ENCODE assay signal across 28 mouse cellular contexts in genomic region chr19:21030971-21031370, GRCm38 (mm10).
DNase-seq lines count a peak whose midpoint lies in the region; ATAC-seq and TF ChIP-seq lines count a peak whose summit lies in the region.
"Had no signal": no experiment of that assay in that cellular context is flagged by ENCODE, and none has a peak within 500 bp of the region (broad histone marks: within the 10 kb centered on the region; RNA-seq: fewer than 3 reads in every experiment).

No protein-coding gene starts in this region.

- no peak for TF ChIP-seq EP300 in liver, postnatal 0 days (IDR thresholded peaks at IDR 0.05; ENCODE audit: low read depth)

- DNase-seq in gastrocnemius, adult 2 months, result no peak
- no peak for DNase-seq in gastrocnemius, postnatal 14 days
- no peak for DNase-seq in liver, postnatal 0 days
- no peak for DNase-seq in liver, embryonic 11.5 days (ENCODE audit: low spot score)
- peak; percentile 16 for DNase-seq in adipocyte (ENCODE audit: low spot score)
- no peak for DNase-seq in spleen, postnatal 4 days (ENCODE audit: low spot score in 2 of 2)
- DNase-seq: adrenal gland, adult 2 months; adrenal gland, postnatal 10 days; adrenal gland, postnatal 25 days; B cell, adult 2 months; cerebellum, adult 11 months; cerebellum, adult 18-20 months; cerebellum, adult 8-10 months; cerebellum, adult 9-11 months; cerebellum, postnatal 14 days; cerebellum, postnatal 36 days; embryo, embryonic 11 days had no signal

- no peaks in the 10 kb centered on the region for H3K79me2 ChIP-seq in macrophage (ENCODE audit: inconsistent target)

- WGBS in liver, postnatal 0 days (ENCODE audit: insufficient replicate concordance), result 75% methylated on average over 5 of the region's 5 CpGs
- WGBS in liver, embryonic 11.5 days, result 82% methylated on average over 5 of the region's 5 CpGs
- 91% methylated on average over 5 of the region's 5 CpGs for WGBS in macrophage (ENCODE audit: missing documents)

- H3K27me3 ChIP-seq in liver, postnatal 0 days (ENCODE audit: insufficient read depth, low read length), result no peaks in the 10 kb centered on the region
- H3K27me3 ChIP-seq in liver, embryonic 11.5 days (replicated peaks; ENCODE audit: control insufficient read depth, insufficient read depth, low read length), result no peaks in the 10 kb centered on the region
- H3K27me3 ChIP-seq: CH12.LX; embryonic facial prominence, embryonic 13.5 days; embryonic facial prominence, embryonic 15.5 days; forebrain, embryonic 13.5 days; forebrain, embryonic 15.5 days; Patski had no signal

- no peak for TF ChIP-seq CTCF in gastrocnemius, adult 2 months (IDR thresholded peaks at IDR 0.05)
- no peak for TF ChIP-seq CTCF in liver, postnatal 0 days (IDR thresholded peaks at IDR 0.05; ENCODE audit: low read depth)

- H3K36me3 ChIP-seq in liver, postnatal 0 days (replicated peaks; ENCODE audit: insufficient read depth, low read length), result no peaks in the 10 kb centered on the region
- H3K36me3 ChIP-seq in liver, embryonic 11.5 days (ENCODE audit: control insufficient read depth, insufficient read depth, low read length), result no peaks in the 10 kb centered on the region
- H3K36me3 ChIP-seq in macrophage (ENCODE audit: inconsistent target), result no peaks in the 10 kb centered on the region
- H3K36me3 ChIP-seq: embryonic facial prominence, embryonic 13.5 days; embryonic facial prominence, embryonic 15.5 days; forebrain, embryonic 15.5 days; G1E had no signal

- no peak overlapping the region for H3K4me2 ChIP-seq in liver, postnatal 0 days (ENCODE audit: low read depth, low read length)
- H3K4me2 ChIP-seq in liver, embryonic 11.5 days, result no peak overlapping the region
- H3K4me2 ChIP-seq: embryonic facial prominence, embryonic 13.5 days; embryonic facial prominence, embryonic 15.5 days; forebrain, embryonic 13.5 days; forebrain, embryonic 15.5 days had no signal

- no peak overlapping the region for H3K4me3 ChIP-seq in gastrocnemius, adult 2 months
- no peak overlapping the region for H3K4me3 ChIP-seq in liver, postnatal 0 days (ENCODE audit: low read depth, low read length)
- no peak overlapping the region for H3K4me3 ChIP-seq in liver, embryonic 11.5 days (ENCODE audit: low read depth, low read length)
- H3K4me3 ChIP-seq in macrophage (ENCODE audit: inconsistent target), result no peak overlapping the region
- H3K4me3 ChIP-seq: embryonic facial prominence, embryonic 13.5 days; embryonic facial prominence, embryonic 15.5 days; erythroblast, embryonic 14.5 days; forebrain, embryonic 13.5 days; forebrain, embryonic 15.5 days had no signal

- no peak overlapping the region for H3K9ac ChIP-seq in liver, postnatal 0 days (replicated peaks)
- no peak overlapping the region for H3K9ac ChIP-seq in liver, embryonic 11.5 days (ENCODE audit: low read depth, low read length)
- H3K9ac ChIP-seq: embryonic facial prominence, embryonic 13.5 days; embryonic facial prominence, embryonic 15.5 days; forebrain, embryonic 13.5 days; forebrain, embryonic 15.5 days had no signal

- peak overlapping the region; percentile 12 for H3K27ac ChIP-seq in gastrocnemius, adult 2 months
- H3K27ac ChIP-seq in liver, postnatal 0 days (ENCODE audit: low read depth), result 0 out of 2 replicates have a peak overlapping the region, but pooled peaks have one; percentile 29
- no peak overlapping the region for H3K27ac ChIP-seq in liver, embryonic 11.5 days (ENCODE audit: low read depth, low read length)
- peak overlapping the region; percentile 72 for H3K27ac ChIP-seq in macrophage
- H3K27ac ChIP-seq: embryonic facial prominence, embryonic 13.5 days; embryonic facial prominence, embryonic 15.5 days; forebrain, embryonic 13.5 days; forebrain, embryonic 15.5 days had no signal

- ATAC-seq in liver, postnatal 0 days, result no peak
- ATAC-seq in liver, embryonic 11.5 days (replicated peaks; ENCODE audit: low FRiP score), result no peak
- ATAC-seq: activated CD4-positive, CD25-positive, alpha-beta regulatory T cell, adult 4 months; CD4-positive, CD25-positive, alpha-beta regulatory T cell, adult 4 months; forebrain, embryonic 13.5 days; forebrain, embryonic 15.5 days; Patski had no signal

- no peaks in the 10 kb centered on the region for H3K9me3 ChIP-seq in liver, postnatal 0 days (ENCODE audit: low read length)
- no peaks in the 10 kb centered on the region for H3K9me3 ChIP-seq in liver, embryonic 11.5 days (ENCODE audit: control insufficient read depth, low read length)
- H3K9me3 ChIP-seq: embryonic facial prominence, embryonic 13.5 days; embryonic facial prominence, embryonic 15.5 days; forebrain, embryonic 13.5 days; forebrain, embryonic 15.5 days; G1E had no signal

- peaks cover 10% of the 10 kb centered on the region for H3K4me1 ChIP-seq in liver, postnatal 0 days (ENCODE audit: insufficient read depth)
- no peaks in the 10 kb centered on the region for H3K4me1 ChIP-seq in liver, embryonic 11.5 days (replicated peaks; ENCODE audit: control insufficient read depth, insufficient read depth, low read length)
- H3K4me1 ChIP-seq: embryonic facial prominence, embryonic 13.5 days; embryonic facial prominence, embryonic 15.5 days; forebrain, embryonic 13.5 days; forebrain, embryonic 15.5 days had no signal

- intact Hi-C loops in gastrocnemius, adult 2 months (cut with DNase I), result loop anchor here (5.0 kb wide), 1 partner anchor 221 kb away; no protein-coding TSS in a partner anchor
- intact Hi-C loops in gastrocnemius, postnatal 14 days (cut with DNase I; ENCODE audit: low total_unique reads), result loop anchor here (10.0 kb wide), 2 partner anchors 234 to 344 kb away; no protein-coding TSS in a partner anchor
